ENCODE assay signal across 18 mouse cellular contexts in genomic region chr16:17742810-17743209, GRCm38 (mm10). TPM values are rescaled to one million over a fixed set of nuclear protein-coding genes. Genes with fewer than 3 reads are reported as not detected.
DNase-seq lines count a peak whose midpoint lies in the region; ATAC-seq lines count a peak whose summit lies in the region.
"Had no signal": no experiment of that assay in that cellular context is flagged by ENCODE, and none has a peak within 500 bp of the region (broad histone marks: within the 10 kb centered on the region; RNA-seq: fewer than 3 reads in every experiment).

No protein-coding gene starts in this region.

- no peaks in the 10 kb centered on the region for H3K4me1 ChIP-seq in embryonic facial prominence, embryonic 14.5 days (ENCODE audit: control insufficient read depth, insufficient read depth, low read length)
- no peaks in the 10 kb centered on the region for H3K4me1 ChIP-seq in embryonic facial prominence, embryonic 10.5 days
- H3K4me1 ChIP-seq in lung, embryonic 16.5 days (replicated peaks; ENCODE audit: control insufficient read depth, insufficient read depth, low read length) = peaks cover 4% of the 10 kb centered on the region
- H3K4me1 ChIP-seq in midbrain, embryonic 15.5 days = no peaks in the 10 kb centered on the region
- H3K4me1 ChIP-seq: heart, embryonic 15.5 days had no signal

- H3K4me3 ChIP-seq in embryonic facial prominence, embryonic 14.5 days (ENCODE audit: low read depth, low read length) = no peak overlapping the region
- no peak overlapping the region for H3K4me3 ChIP-seq in embryonic facial prominence, embryonic 10.5 days
- H3K4me3 ChIP-seq in lung, embryonic 16.5 days (ENCODE audit: low read length) = no peak overlapping the region
- H3K4me3 ChIP-seq in midbrain, embryonic 15.5 days = no peak overlapping the region
- H3K4me3 ChIP-seq: heart, embryonic 15.5 days; left cerebral cortex, adult 2 months had no signal

- H3K27me3 ChIP-seq in embryonic facial prominence, embryonic 14.5 days (replicated peaks; ENCODE audit: control insufficient read depth, insufficient read depth, low read length) = no peaks in the 10 kb centered on the region
- no peaks in the 10 kb centered on the region for H3K27me3 ChIP-seq in embryonic facial prominence, embryonic 10.5 days (replicated peaks; ENCODE audit: low read depth, poor library complexity, severe bottlenecking)
- no peaks in the 10 kb centered on the region for H3K27me3 ChIP-seq in lung, embryonic 16.5 days (ENCODE audit: control insufficient read depth, insufficient read depth, low read depth, low read length)
- no peaks in the 10 kb centered on the region for H3K27me3 ChIP-seq in midbrain, embryonic 15.5 days (replicated peaks)
- H3K27me3 ChIP-seq: heart, embryonic 15.5 days had no signal

- H3K36me3 ChIP-seq in embryonic facial prominence, embryonic 14.5 days (ENCODE audit: control insufficient read depth, insufficient read depth, low read length) = no peaks in the 10 kb centered on the region
- no peaks in the 10 kb centered on the region for H3K36me3 ChIP-seq in embryonic facial prominence, embryonic 10.5 days (replicated peaks)
- no peaks in the 10 kb centered on the region for H3K36me3 ChIP-seq in lung, embryonic 16.5 days (ENCODE audit: control insufficient read depth, insufficient read depth, low read length)
- no peaks in the 10 kb centered on the region for H3K36me3 ChIP-seq in midbrain, embryonic 15.5 days (replicated peaks)
- H3K36me3 ChIP-seq: heart, embryonic 15.5 days had no signal

- 76% methylated on average over 1 of the region's 1 CpGs for WGBS in embryonic facial prominence, embryonic 14.5 days
- 91% methylated on average over 1 of the region's 1 CpGs for WGBS in embryonic facial prominence, embryonic 10.5 days
- WGBS in lung, embryonic 16.5 days = 17% methylated on average over 1 of the region's 1 CpGs
- WGBS in midbrain, embryonic 15.5 days = 80% methylated on average over 1 of the region's 1 CpGs

- peak; percentile 80 for DNase-seq in embryonic facial prominence, embryonic 14.5 days (ENCODE audit: low spot score)
- DNase-seq in embryonic facial prominence, embryonic 10.5 days (ENCODE audit: low spot score) = no peak
- DNase-seq in 3T3-L1 (ENCODE audit: low read depth, low spot score) = peak; percentile 49
- DNase-seq in kidney, adult 9 months = peak; percentile 46
- DNase-seq in left cerebral cortex, adult 11 months (ENCODE audit: low spot score) = no peak
- no peak for DNase-seq in gastrocnemius, postnatal 25 days
- DNase-seq: cerebellum, adult 11-12 months; forebrain, postnatal 0 days; heart, adult 18-20 months; midbrain, embryonic 14.5 days; right cerebral cortex, adult 18-20 months had no signal

- peaks cover 5% of the 10 kb centered on the region; the same call in 1 of the 2 replicates for H3K9me3 ChIP-seq in embryonic facial prominence, embryonic 14.5 days (ENCODE audit: control insufficient read depth, low read length)
- H3K9me3 ChIP-seq in embryonic facial prominence, embryonic 10.5 days = peaks cover 8% of the 10 kb centered on the region; the same call in 1 of the 2 replicates
- H3K9me3 ChIP-seq in lung, embryonic 16.5 days (ENCODE audit: control insufficient read depth, low read length) = no peaks in the 10 kb centered on the region; the same call in 1 of the 2 replicates
- no peaks in the 10 kb centered on the region for H3K9me3 ChIP-seq in midbrain, embryonic 15.5 days
- H3K9me3 ChIP-seq: heart, embryonic 15.5 days had no signal

- 0 out of 2 replicates have a peak, but pooled peaks have one; percentile 50 for ATAC-seq in embryonic facial prominence, embryonic 14.5 days (ENCODE audit: low read depth)
- peak; percentile 81; the same call in 1 of the 2 replicates for ATAC-seq in lung, embryonic 16.5 days (ENCODE audit: low read depth)
- no peak for ATAC-seq in midbrain, embryonic 15.5 days (replicated peaks)
- ATAC-seq: forebrain, postnatal 0 days had no signal

- H3K27ac ChIP-seq in embryonic facial prominence, embryonic 14.5 days (replicated peaks; ENCODE audit: low read depth, low read length) = peak overlapping the region; percentile 33; the same call in 1 of the 2 replicates
- H3K27ac ChIP-seq in embryonic facial prominence, embryonic 10.5 days (replicated peaks) = no peak overlapping the region
- H3K27ac ChIP-seq in lung, embryonic 16.5 days (ENCODE audit: low read length) = peak overlapping the region; percentile 79
- no peak overlapping the region for H3K27ac ChIP-seq in midbrain, embryonic 15.5 days
- H3K27ac ChIP-seq: heart, embryonic 15.5 days; left cerebral cortex, adult 2 months; liver, embryonic 14.5 days had no signal

- no peak overlapping the region for H3K9ac ChIP-seq in embryonic facial prominence, embryonic 14.5 days (ENCODE audit: low read depth, low read length)
- no peak overlapping the region; the same call in 1 of the 2 replicates for H3K9ac ChIP-seq in lung, embryonic 16.5 days (ENCODE audit: low read length)
- H3K9ac ChIP-seq in midbrain, embryonic 15.5 days = no peak overlapping the region
- H3K9ac ChIP-seq: forebrain, postnatal 0 days; heart, embryonic 15.5 days; liver, embryonic 14.5 days had no signal

- H3K4me2 ChIP-seq in embryonic facial prominence, embryonic 14.5 days (ENCODE audit: low read depth, low read length) = no peak overlapping the region
- no peak overlapping the region for H3K4me2 ChIP-seq in lung, embryonic 16.5 days (ENCODE audit: low read depth, low read length)
- H3K4me2 ChIP-seq in midbrain, embryonic 15.5 days = no peak overlapping the region
- H3K4me2 ChIP-seq: heart, embryonic 15.5 days had no signal

RNA-seq across cellular contexts. Expression of gene Med15, which starts 10.1 kb away (rescaled TPM):
- 35.2 and 36.1 TPM in 2 replicates for polyA plus RNA-seq in embryonic facial prominence, embryonic 14.5 days (2014; fragmentation: Nextera tagmentation; extraction: Ambion mirVana)
- 50.3 and 50.5 TPM in 2 replicates for polyA plus RNA-seq in embryonic facial prominence, embryonic 10.5 days (2016; fragmentation: Nextera tagmentation; extraction: Ambion mirVana)
- polyA plus RNA-seq in lung, embryonic 16.5 days (2015; fragmentation: Nextera tagmentation; extraction: Ambion mirVana) = 46.0 and 47.1 TPM in 2 replicates
- polyA plus RNA-seq in midbrain, embryonic 15.5 days (2015; fragmentation: Nextera tagmentation; extraction: Ambion mirVana) = 53.2 and 59.4 TPM in 2 replicates
- total RNA-seq in gastrocnemius, postnatal 25 days (2021) = 10 to 100 TPM; 18.1 to 18.9 TPM

RNA-seq across cellular contexts. Expression of gene Klhl22, which starts 16.6 kb away (rescaled TPM):
- polyA plus RNA-seq in embryonic facial prominence, embryonic 14.5 days (2014; fragmentation: Nextera tagmentation; extraction: Ambion mirVana) = 77.1 and 90.9 TPM in 2 replicates
- 64.9 and 72.8 TPM in 2 replicates for polyA plus RNA-seq in embryonic facial prominence, embryonic 10.5 days (2016; fragmentation: Nextera tagmentation; extraction: Ambion mirVana)
- polyA plus RNA-seq in lung, embryonic 16.5 days (2015; fragmentation: Nextera tagmentation; extraction: Ambion mirVana) = 59.0 and 62.8 TPM in 2 replicates
- polyA plus RNA-seq in midbrain, embryonic 15.5 days (2015; fragmentation: Nextera tagmentation; extraction: Ambion mirVana) = 93.2 and 93.4 TPM in 2 replicates
- 10 to 100 TPM; 15.4 to 18.8 TPM for total RNA-seq in gastrocnemius, postnatal 25 days (2021)
- total RNA-seq: CH12.LX had no signal

RNA-seq across cellular contexts. Expression of gene Scarf2, which starts 54.3 kb away (rescaled TPM):
- 34.5 and 35.8 TPM in 2 replicates for polyA plus RNA-seq in embryonic facial prominence, embryonic 14.5 days (2014; fragmentation: Nextera tagmentation; extraction: Ambion mirVana)
- polyA plus RNA-seq in embryonic facial prominence, embryonic 10.5 days (2016; fragmentation: Nextera tagmentation; extraction: Ambion mirVana) = 9.3 and 10.5 TPM in 2 replicates
- polyA plus RNA-seq in lung, embryonic 16.5 days (2015; fragmentation: Nextera tagmentation; extraction: Ambion mirVana) = 12.4 and 13.9 TPM in 2 replicates
- polyA plus RNA-seq in midbrain, embryonic 15.5 days (2015; fragmentation: Nextera tagmentation; extraction: Ambion mirVana) = 1.7 and 2.6 TPM in 2 replicates
- total RNA-seq in gastrocnemius, postnatal 25 days (2021) = 1 to 10 TPM; 4.7 to 5.4 TPM
- total RNA-seq: CH12.LX; hematopoietic stem cell, adult 5-6 weeks had no signal

Comparison
In these comparisons a context has a peak if more than half of its experiments do, and no peak if none do; other contexts are left out.
1. DNase-seq: peak in embryonic facial prominence, embryonic 14.5 days (single experiment), 3T3-L1 (single experiment) and kidney, adult 9 months (single experiment); none in embryonic facial prominence, embryonic 10.5 days (single experiment), left cerebral cortex, adult 11 months (single experiment) and gastrocnemius, postnatal 25 days (single experiment).
2. H3K27ac ChIP-seq: peak in embryonic facial prominence, embryonic 14.5 days (single experiment) and lung, embryonic 16.5 days (single experiment); none in embryonic facial prominence, embryonic 10.5 days (single experiment) and midbrain, embryonic 15.5 days (single experiment).